Mouse (Mus musculus): ENCODE measurements at regions not wholly inside any gene's neighbourhood (a gene's known extent, or its start where the extent isn't known, plus 50 kb on each side); places are given as distances from the start of the nearest gene placed in this dataset.

GRCm38 (mm10) chr19:23085173-23085660 is 55.8 kb upstream of the Klf9 start:
- WGBS, result 65% methylated on average over 7 of the region's 7 CpGs
- Histone ChIP-seq H3K4me3 (replicated peaks; ENCODE audit: low read length) (no peak overlapping the region), H3K9ac (ENCODE audit: low read length) (no peak overlapping the region), H3K4me1 (ENCODE audit: control insufficient read depth, insufficient read depth, low read length) (no peaks in the 10 kb centered on the region), H3K36me3 (ENCODE audit: control insufficient read depth, insufficient read depth, low read length) (no peaks in the 10 kb centered on the region), H3K9me3 (replicated peaks; ENCODE audit: control insufficient read depth, low read length) (no peaks in the 10 kb centered on the region), H3K27me3 (ENCODE audit: control insufficient read depth, insufficient read depth, low read length) (no peaks in the 10 kb centered on the region), H3K27ac (ENCODE audit: low read length) (no peak overlapping the region), H3K4me2 (ENCODE audit: low read depth, low read length) (no peak overlapping the region)
- no peak for ATAC-seq (ENCODE audit: insufficient read depth, low FRiP score)

- H3K4me3 ChIP-seq (replicated peaks; ENCODE audit: low read length), result no peak overlapping the region
- no peak for ATAC-seq (ENCODE audit: insufficient read depth, low FRiP score)
- no peaks in the 10 kb centered on the region for H3K9me3 ChIP-seq (replicated peaks; ENCODE audit: control insufficient read depth, low read length)
- H3K27ac ChIP-seq (ENCODE audit: low read length), result no peak overlapping the region
- no peaks in the 10 kb centered on the region for H3K36me3 ChIP-seq (ENCODE audit: control insufficient read depth, insufficient read depth, low read length)
- no peak overlapping the region for H3K9ac ChIP-seq (ENCODE audit: low read length)
- no peaks in the 10 kb centered on the region for H3K4me1 ChIP-seq (ENCODE audit: control insufficient read depth, insufficient read depth, low read length)
- H3K27me3 ChIP-seq (ENCODE audit: control insufficient read depth, insufficient read depth, low read length), result no peaks in the 10 kb centered on the region
- WGBS, result 86% methylated on average over 3 of the region's 3 CpGs
- no peak overlapping the region for H3K4me2 ChIP-seq (ENCODE audit: low read depth, low read length)
Measured at GRCm38 (mm10) chr19:23087575-23087974, 53.5 kb upstream of the Klf9 start.

GRCm38 (mm10) chr19:23089081-23089480 is 51.9 kb upstream of the Klf9 start:
- 86% methylated on average over 1 of the region's 1 CpGs for WGBS
- Histone ChIP-seq H3K27ac (ENCODE audit: low read length) (no peak overlapping the region), H3K27me3 (ENCODE audit: control insufficient read depth, insufficient read depth, low read length) (no peaks in the 10 kb centered on the region), H3K4me3 (replicated peaks; ENCODE audit: low read length) (no peak overlapping the region), H3K36me3 (ENCODE audit: control insufficient read depth, insufficient read depth, low read length) (no peaks in the 10 kb centered on the region), H3K9me3 (replicated peaks; ENCODE audit: control insufficient read depth, low read length) (no peaks in the 10 kb centered on the region), H3K4me2 (ENCODE audit: low read depth, low read length) (no peak overlapping the region), H3K9ac (ENCODE audit: low read length) (no peak overlapping the region), H3K4me1 (ENCODE audit: control insufficient read depth, insufficient read depth, low read length) (no peaks in the 10 kb centered on the region)
- ATAC-seq (ENCODE audit: insufficient read depth, low FRiP score), result no peak

GRCm38 (mm10) chr19:23089761-23090514 is 51.1 kb upstream of the Klf9 start:
- ATAC-seq (ENCODE audit: insufficient read depth, low FRiP score), result no peak
- WGBS, result 82% methylated on average over 8 of the region's 8 CpGs
- Histone ChIP-seq H3K36me3 (ENCODE audit: control insufficient read depth, insufficient read depth, low read length) (no peaks in the 10 kb centered on the region), H3K27ac (ENCODE audit: low read length) (no peak overlapping the region), H3K9ac (ENCODE audit: low read length) (no peak overlapping the region), H3K4me2 (ENCODE audit: low read depth, low read length) (no peak overlapping the region), H3K27me3 (ENCODE audit: control insufficient read depth, insufficient read depth, low read length) (no peaks in the 10 kb centered on the region), H3K4me1 (ENCODE audit: control insufficient read depth, insufficient read depth, low read length) (no peaks in the 10 kb centered on the region), H3K9me3 (replicated peaks; ENCODE audit: control insufficient read depth, low read length) (no peaks in the 10 kb centered on the region), H3K4me3 (replicated peaks; ENCODE audit: low read length) (no peak overlapping the region)

All from stomach, embryonic 16.5 days (tissue).